Mouse (Mus musculus) liver, embryonic 14.5 days (tissue): Measurements from ENCODE around the gene Ttc21a. TPM values are rescaled to one million over a fixed set of nuclear protein-coding genes. Genes with fewer than 3 reads are reported as not detected.

Experiments used
- ATAC-seq: fragments of 200-750 bp; cut with Nextera tagmentation; 2 replicates; pipeline ENCODE4 v1.8.0; 2017; ENCODE audit warnings: moderate number of reproducible peaks, mild to moderate bottlenecking, moderate library complexity; ENCODE audit not compliant: insufficient read depth
- DNase-seq, 3 experiments: peaks; one replicate each; pipeline ENCODE4 v3.0.0-alpha.2; 2012 to 2013; ENCODE audit warnings: low read depth in 3 of 3, low spot score in 3 of 3
- H3K27ac ChIP-seq: fragments of 300-500 bp; sonication (generic); 2 replicates; pipeline ENCODE4 v1.5.1; 2014; ENCODE audit warnings: moderate library complexity, mild to moderate bottlenecking, control low read depth, inconsistent platforms
- H3K27me3 ChIP-seq: fragments of 300-500 bp; sonication (generic); 2 replicates; pipeline ENCODE4 v1.6.1; 2014; ENCODE audit warnings: mild to moderate bottlenecking, low read length, moderate library complexity; ENCODE audit not compliant: control insufficient read depth, insufficient read depth
- H3K36me3 ChIP-seq: fragments of 300-500 bp; sonication (generic); replicated peaks from 2 replicates; pipeline ENCODE4 v1.6.1; 2014; ENCODE audit warnings: low read depth; ENCODE audit not compliant: control insufficient read depth, insufficient read depth
- H3K4me1 ChIP-seq, 2 experiments: fragments of 200-500 bp in 1 of 2; fragments of 300-500 bp in 1 of 2; sonication (generic) in 1 of 2; replicated peaks; 2 replicates each; pipeline ENCODE4 v1.6.1; 2012 to 2014; ENCODE audit warnings: antibody characterized with exemption in 1 of 2, inconsistent platforms in 1 of 2, low read length in 1 of 2; ENCODE audit not compliant: control insufficient read depth in 2 of 2, insufficient read depth in 2 of 2
- H3K4me2 ChIP-seq: fragments of 300-500 bp; sonication (generic); 2 replicates; pipeline ENCODE4 v1.6.1; 2014; ENCODE audit warnings: low read depth, mild to moderate bottlenecking, control low read depth, moderate library complexity
- H3K4me3 ChIP-seq, 2 experiments: fragments of 200-500 bp in 1 of 2; fragments of 300-500 bp in 1 of 2; sonication (generic) in 1 of 2; 2 replicates each; pipeline ENCODE4 v1.5.1; 2012 to 2014; ENCODE audit warnings: low read depth in 2 of 2, low read length in 2 of 2, mild to moderate bottlenecking in 2 of 2, control low read depth in 1 of 2, inconsistent platforms in 1 of 2, moderate library complexity in 1 of 2; ENCODE audit not compliant: insufficient read depth in 1 of 2
- H3K9ac ChIP-seq: fragments of 300-500 bp; sonication (generic); replicated peaks from 2 replicates; pipeline ENCODE4 v1.6.1; 2014; ENCODE audit warnings: mild to moderate bottlenecking, control low read depth, moderate library complexity
- H3K9me3 ChIP-seq: fragments of 300-500 bp; sonication (generic); 2 replicates; pipeline ENCODE4 v1.6.1; 2016; ENCODE audit warnings: low read length, mixed read lengths; ENCODE audit not compliant: control insufficient read depth
- CTCF ChIP-seq: IDR thresholded peaks from 2 replicates; pipeline ENCODE4 v1.5.1; 2016; ENCODE audit warnings: antibody characterized with exemption, low read depth, control low read depth
- EP300 ChIP-seq: IDR thresholded peaks from 2 replicates; pipeline ENCODE4 v1.6.1; 2016; ENCODE audit warnings: antibody characterized with exemption, low read depth
- WGBS: fragments of 180-500 bp; shearing (Covaris S2); extraction: QIAGEN DNeasy Blood & Tissue Kit; methylation state at CpG from one replicate; pipeline ENCODE4 v1.1.7; 2014; ENCODE audit not compliant: insufficient replicate concordance; 5-methylcytosine and 5-hydroxymethylcytosine counted together
- polyA plus RNA-seq, 2 experiments: library from polyadenylated mRNA; depleted of rRNA in 1 of 2; stranded (reverse) in 1 of 2; unstranded in 1 of 2; fragments of >200 nt; fragmentation: Nextera tagmentation in 1 of 2; extraction: Ambion mirVana in 1 of 2; gene quantifications; 2 replicates each; pipeline versions ENCODE4 v1.2.1 to v1.2.3; 2012 to 2014

Gene Ttc21a
- polyA plus RNA-seq, 2 experiments = 0.11 to 0.22 TPM

- Histone ChIP-seq H3K4me1 (peaks cover 0 to 40% of the 10 kb centered on the region in 2 experiments; a peak in 3 of 4 replicates), H3K36me3 (no peaks in the 10 kb centered on the region), H3K4me3 (peak overlapping the region; percentile 39 to 44), H3K9me3 (no peaks in the 10 kb centered on the region), H3K9ac (no peak overlapping the region), H3K27ac (peak overlapping the region; percentile 46), H3K27me3 (peaks cover 15% of the 10 kb centered on the region), H3K4me2 (peak overlapping the region; percentile 63)
- DNase-seq = no peak
- ATAC-seq = peak; percentile 24
- TF ChIP-seq EP300 (no peak), CTCF (no peak)
- WGBS = 4% methylated on average over 16 of the region's 16 CpGs
These were observed 44.1 kb downstream of the Ttc21a start for GRCm38 (mm10) chr9:119981183-119982179.

GRCm38 (mm10) chr9:119982241-119982811 is 44.9 kb downstream of the Ttc21a start:
- H3K4me1 ChIP-seq = peaks cover 0 to 34% of the 10 kb centered on the region in 2 experiments; a peak in 3 of 4 replicates
- DNase-seq = no peak
- ATAC-seq = peak; percentile 9; the same call in 1 of the 2 replicates
- H3K4me3 ChIP-seq = peak overlapping the region; percentile 49 to 56
- TF ChIP-seq CTCF (peak; percentile 53), EP300 (no peak)
- H3K4me2 ChIP-seq = peak overlapping the region; percentile 63
- H3K27me3 ChIP-seq = peaks cover 15% of the 10 kb centered on the region
- no peaks in the 10 kb centered on the region for H3K36me3 ChIP-seq
- H3K9me3 ChIP-seq = no peaks in the 10 kb centered on the region
- H3K9ac ChIP-seq = no peak overlapping the region
- WGBS = 1% methylated on average over 11 of the region's 11 CpGs
- H3K27ac ChIP-seq = no peak overlapping the region

GRCm38 (mm10) chr9:119982956-119983551 is 45.6 kb downstream of the Ttc21a start:
- peak overlapping the region; percentile 63 for H3K4me2 ChIP-seq
- H3K4me1 ChIP-seq = peaks cover 0 to 30% of the 10 kb centered on the region in 2 experiments; a peak in 3 of 4 replicates
- H3K36me3 ChIP-seq = no peaks in the 10 kb centered on the region
- WGBS = under 1% methylated on average over 48 of the region's 48 CpGs
- peak overlapping the region; percentile 40 for H3K9ac ChIP-seq
- peaks cover 15% of the 10 kb centered on the region for H3K27me3 ChIP-seq
- H3K27ac ChIP-seq = no peak overlapping the region
- ATAC-seq (no peak; the same call in 1 of the 2 replicates), DNase-seq (no peak)
- H3K9me3 ChIP-seq = no peaks in the 10 kb centered on the region
- TF ChIP-seq EP300 (no peak), CTCF (no peak)
- peak overlapping the region; percentile 49 to 56 for H3K4me3 ChIP-seq

DNA sequence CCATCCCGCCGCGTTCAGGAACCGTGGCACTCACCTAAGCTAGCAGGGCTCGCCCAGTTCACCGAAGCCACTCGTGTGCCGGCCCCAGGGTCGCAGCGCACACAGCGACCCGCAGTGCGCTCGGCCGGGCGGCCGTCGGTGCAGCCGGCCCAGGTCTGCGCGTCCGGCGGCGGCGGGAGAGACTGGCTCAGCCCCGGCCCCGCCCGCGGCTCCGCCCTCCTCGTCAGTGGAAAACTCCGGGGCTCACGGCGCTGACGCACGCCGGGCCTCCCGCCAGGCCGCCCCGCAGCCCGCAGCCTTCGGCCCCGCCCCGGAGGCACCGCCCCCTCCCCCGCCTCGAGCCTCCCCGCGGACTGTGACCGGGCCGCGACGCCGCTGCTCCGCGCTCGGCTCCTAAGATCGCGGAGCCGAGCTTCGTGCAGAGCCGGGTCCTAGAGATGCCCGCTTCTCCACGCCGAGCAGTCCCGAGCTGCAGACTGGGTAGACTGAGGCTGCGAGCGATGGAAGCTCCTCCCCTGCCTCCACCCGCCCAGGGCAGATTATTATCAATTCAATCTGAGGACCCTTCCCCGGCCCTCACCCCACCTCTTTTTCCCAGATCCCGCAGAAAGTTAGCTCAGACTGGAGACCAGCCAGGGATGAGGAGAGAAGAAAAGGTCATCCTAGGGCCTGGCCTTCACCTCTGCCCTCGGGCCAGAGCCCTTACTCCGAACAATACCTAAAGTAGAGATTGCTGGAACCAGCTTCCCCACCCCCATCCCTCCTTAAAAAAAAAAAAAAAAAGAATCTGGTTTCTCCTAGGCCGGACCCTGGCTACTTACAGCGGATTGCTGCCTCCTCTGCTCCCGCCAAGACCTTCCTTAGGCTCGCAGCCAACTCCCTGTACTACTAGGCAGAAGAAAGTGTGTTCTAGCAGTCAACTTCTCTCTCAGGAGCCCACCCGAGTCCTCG is 46.5 kb downstream of the Ttc21a start:
- peaks cover 15% of the 10 kb centered on the region for H3K27me3 ChIP-seq
- H3K27ac ChIP-seq = no peak overlapping the region
- 2% methylated on average over 79 of the region's 79 CpGs for WGBS
- H3K4me2 ChIP-seq = peak overlapping the region; percentile 63
- ATAC-seq (peak; percentile 80), DNase-seq (peak; percentile 55 to 64 (median 59))
- no peaks in the 10 kb centered on the region for H3K9me3 ChIP-seq
- H3K4me3 ChIP-seq = peak overlapping the region; percentile 49 to 56
- no peaks in the 10 kb centered on the region for H3K36me3 ChIP-seq
- H3K9ac ChIP-seq = peak overlapping the region; percentile 46
- TF ChIP-seq CTCF (no peak), EP300 (no peak)
- H3K4me1 ChIP-seq = peaks cover 0 to 28% of the 10 kb centered on the region in 2 experiments; a peak in 3 of 4 replicates
